Mouse (Mus musculus): ENCODE measurements around the gene Rab3a. TPM values are rescaled to one million over a fixed set of nuclear protein-coding genes. Genes with fewer than 3 reads are reported as not detected.

Rab3a gene
- polyA plus RNA-seq, 1 experiment from 2014 or later, result 3.2 TPM

DNA sequence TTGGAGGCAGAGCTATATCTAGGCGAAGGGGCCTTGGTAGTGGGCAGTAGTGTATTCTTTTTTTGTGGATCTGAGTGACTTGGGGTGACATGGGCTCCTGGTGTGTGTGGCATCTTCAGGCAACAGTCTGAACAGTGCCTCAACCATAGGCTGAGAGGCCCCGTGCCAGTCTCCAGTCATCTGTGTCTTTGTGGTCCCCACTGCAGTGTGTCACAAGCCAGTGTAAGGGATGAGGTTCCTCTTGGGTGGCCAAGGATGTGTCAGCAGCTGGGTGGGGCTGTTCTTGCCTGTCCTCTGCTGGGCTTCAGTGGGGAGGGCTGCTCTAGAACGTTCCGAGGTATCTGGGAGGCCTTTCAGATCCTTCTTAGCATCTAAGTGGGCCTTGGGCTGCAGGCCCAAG is 23.5 kb upstream of the Rab3a start:
- DNase-seq, result peak; percentile 51
- ATAC-seq, result peak; percentile 54; the same call in 1 of the 2 replicates
- H3K9me3 ChIP-seq (ENCODE audit: low read length), result no peaks in the 10 kb centered on the region
- no peak overlapping the region for H3K4me3 ChIP-seq (ENCODE audit: low read depth, low read length)
- H3K4me1 ChIP-seq (ENCODE audit: insufficient read depth), result peaks cover 5% of the 10 kb centered on the region
- WGBS (ENCODE audit: insufficient replicate concordance), result 53% methylated on average over 4 of the region's 4 CpGs
- H3K36me3 ChIP-seq (replicated peaks; ENCODE audit: insufficient read depth, low read length), result no peaks in the 10 kb centered on the region
- no peak overlapping the region for H3K4me2 ChIP-seq (ENCODE audit: low read depth, low read length)
- H3K27me3 ChIP-seq (ENCODE audit: insufficient read depth, low read length), result peaks cover 16% of the 10 kb centered on the region; the same call in 1 of the 2 replicates
- no peak overlapping the region for H3K9ac ChIP-seq (replicated peaks)
- TF ChIP-seq EP300 (IDR thresholded peaks at IDR 0.05; ENCODE audit: low read depth) (no peak), CTCF (IDR thresholded peaks at IDR 0.05; ENCODE audit: low read depth) (peak; percentile 27; the same call in 1 of the 2 replicates)
- H3K27ac ChIP-seq (ENCODE audit: low read depth), result peak overlapping the region; percentile 29; the same call in 1 of the 2 replicates

DNA sequence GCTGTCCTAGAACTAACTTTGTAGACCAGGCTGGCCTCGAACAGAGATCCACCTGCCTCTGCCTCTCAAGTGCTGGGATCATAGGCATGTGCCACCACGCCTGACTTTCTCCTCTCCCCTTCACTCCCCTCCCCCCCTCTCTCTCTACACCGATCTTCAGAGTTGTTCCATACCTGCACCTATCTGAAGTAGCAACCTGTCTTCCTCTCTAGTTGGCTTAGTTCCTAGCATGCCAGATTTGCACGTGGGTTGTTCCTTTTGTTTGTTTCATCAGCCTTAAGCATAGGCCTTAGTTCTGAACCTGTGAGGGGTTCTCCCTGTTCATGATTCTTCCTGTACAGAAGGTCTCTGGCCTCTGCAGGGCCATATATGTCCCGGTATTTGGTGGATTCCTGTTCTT is 16.8 kb upstream of the Rab3a start:
- Histone ChIP-seq H3K4me1 (ENCODE audit: insufficient read depth) (peaks cover 2% of the 10 kb centered on the region; the same call in 1 of the 2 replicates), H3K27ac (ENCODE audit: low read depth) (no peak overlapping the region), H3K9me3 (ENCODE audit: low read length) (no peaks in the 10 kb centered on the region), H3K36me3 (replicated peaks; ENCODE audit: insufficient read depth, low read length) (no peaks in the 10 kb centered on the region), H3K4me3 (ENCODE audit: low read depth, low read length) (no peak overlapping the region), H3K4me2 (ENCODE audit: low read depth, low read length) (no peak overlapping the region), H3K9ac (replicated peaks) (no peak overlapping the region), H3K27me3 (ENCODE audit: insufficient read depth, low read length) (peaks cover 10% of the 10 kb centered on the region)
- ATAC-seq (no peak), DNase-seq (no peak)
- TF ChIP-seq EP300 (IDR thresholded peaks at IDR 0.05; ENCODE audit: low read depth) (no peak), CTCF (IDR thresholded peaks at IDR 0.05; ENCODE audit: low read depth) (no peak)
- WGBS (ENCODE audit: insufficient replicate concordance), result 59% methylated on average over 5 of the region's 5 CpGs

DNA sequence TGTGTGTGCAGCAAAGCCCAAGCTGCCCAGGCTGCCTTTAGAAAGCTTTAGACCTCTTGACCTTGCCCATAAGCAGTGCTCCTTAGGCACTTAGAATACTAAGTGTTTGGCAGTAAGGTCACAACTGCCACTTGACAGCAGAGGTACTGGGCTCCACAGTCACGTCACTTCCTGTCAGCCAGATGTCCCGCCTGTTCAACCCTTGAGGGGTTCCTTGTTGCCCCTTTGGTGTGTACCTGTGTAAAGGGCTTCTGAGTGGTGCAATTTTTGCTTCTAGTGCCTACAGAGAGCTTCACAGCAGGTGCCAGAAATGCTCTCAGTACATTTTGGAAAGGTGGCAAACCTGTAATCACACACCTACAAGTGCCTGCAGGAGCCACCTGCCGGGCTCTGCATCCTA is 16.3 kb upstream of the Rab3a start:
- peaks cover 15% of the 10 kb centered on the region for H3K27me3 ChIP-seq (ENCODE audit: insufficient read depth, low read length)
- no peak overlapping the region for H3K4me2 ChIP-seq (ENCODE audit: low read depth, low read length)
- H3K36me3 ChIP-seq (replicated peaks; ENCODE audit: insufficient read depth, low read length), result no peaks in the 10 kb centered on the region
- no peak for TF ChIP-seq CTCF (IDR thresholded peaks at IDR 0.05; ENCODE audit: low read depth)
- TF ChIP-seq EP300 (IDR thresholded peaks at IDR 0.05; ENCODE audit: low read depth), result no peak
- H3K9me3 ChIP-seq (ENCODE audit: low read length), result no peaks in the 10 kb centered on the region
- no peak overlapping the region for H3K27ac ChIP-seq (ENCODE audit: low read depth)
- H3K9ac ChIP-seq (replicated peaks), result no peak overlapping the region
- DNase-seq (no peak), ATAC-seq (no peak)
- H3K4me1 ChIP-seq (ENCODE audit: insufficient read depth), result peaks cover 3% of the 10 kb centered on the region
- H3K4me3 ChIP-seq (ENCODE audit: low read depth, low read length), result no peak overlapping the region
- 47% methylated on average over 3 of the region's 3 CpGs for WGBS (ENCODE audit: insufficient replicate concordance)

DNA sequence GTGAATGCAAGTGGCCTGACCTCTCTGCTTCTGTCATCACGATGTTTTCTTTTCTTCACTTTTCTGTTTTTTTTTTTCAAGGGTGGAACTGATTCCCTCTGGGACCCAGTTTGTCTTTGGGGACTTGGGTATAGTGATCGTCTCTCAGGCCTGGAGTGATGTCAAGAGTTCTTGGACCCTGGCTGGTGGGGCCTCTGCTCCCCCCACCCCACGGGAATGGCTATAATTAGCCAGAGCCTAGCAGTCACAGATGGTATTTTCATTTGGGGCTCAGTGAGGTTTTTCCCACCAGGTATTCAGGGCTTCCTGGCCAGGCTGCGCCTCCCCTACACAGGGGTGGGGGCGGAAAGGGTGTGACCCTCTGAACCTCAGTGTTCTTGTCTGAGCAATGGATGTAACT is 12.8 kb upstream of the Rab3a start:
- no peak for DNase-seq
- Histone ChIP-seq H3K4me3 (ENCODE audit: low read depth, low read length) (no peak overlapping the region), H3K4me1 (ENCODE audit: insufficient read depth) (peaks cover 14% of the 10 kb centered on the region), H3K4me2 (ENCODE audit: low read depth, low read length) (no peak overlapping the region), H3K36me3 (replicated peaks; ENCODE audit: insufficient read depth, low read length) (no peaks in the 10 kb centered on the region), H3K27ac (ENCODE audit: low read depth) (no peak overlapping the region), H3K9ac (replicated peaks) (no peak overlapping the region), H3K27me3 (ENCODE audit: insufficient read depth, low read length) (peaks cover 42% of the 10 kb centered on the region), H3K9me3 (ENCODE audit: low read length) (no peaks in the 10 kb centered on the region)
- no peak for TF ChIP-seq CTCF (IDR thresholded peaks at IDR 0.05; ENCODE audit: low read depth)
- TF ChIP-seq EP300 (IDR thresholded peaks at IDR 0.05; ENCODE audit: low read depth), result no peak
- 57% methylated on average over 5 of the region's 5 CpGs for WGBS (ENCODE audit: insufficient replicate concordance)
- ATAC-seq, result no peak

DNA sequence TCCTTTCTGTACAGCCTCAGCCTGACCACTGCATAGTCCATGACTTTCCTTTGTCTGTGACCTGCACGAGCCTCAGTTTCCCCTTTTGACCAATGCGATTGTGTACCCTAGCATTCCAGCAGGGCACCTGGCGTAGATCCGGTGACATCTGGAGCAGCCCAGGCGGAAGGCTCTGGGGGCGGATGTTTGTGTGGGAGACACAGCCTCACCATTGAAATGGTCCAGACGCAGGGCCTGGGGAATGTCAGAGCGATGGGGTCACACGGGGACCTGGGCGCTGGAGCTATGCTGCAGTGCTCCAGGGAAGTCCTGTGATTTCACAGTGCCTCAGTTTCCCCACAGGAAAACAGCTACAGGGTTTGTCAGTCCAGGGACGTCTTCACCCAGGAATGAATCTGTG is 12.3 kb upstream of the Rab3a start:
- Histone ChIP-seq H3K4me1 (ENCODE audit: insufficient read depth) (peaks cover 14% of the 10 kb centered on the region), H3K9ac (replicated peaks) (no peak overlapping the region), H3K4me3 (ENCODE audit: low read depth, low read length) (no peak overlapping the region), H3K27ac (ENCODE audit: low read depth) (no peak overlapping the region), H3K4me2 (ENCODE audit: low read depth, low read length) (no peak overlapping the region), H3K36me3 (replicated peaks; ENCODE audit: insufficient read depth, low read length) (no peaks in the 10 kb centered on the region), H3K9me3 (ENCODE audit: low read length) (no peaks in the 10 kb centered on the region), H3K27me3 (ENCODE audit: insufficient read depth, low read length) (peaks cover 42% of the 10 kb centered on the region)
- no peak for TF ChIP-seq EP300 (IDR thresholded peaks at IDR 0.05; ENCODE audit: low read depth)
- TF ChIP-seq CTCF (IDR thresholded peaks at IDR 0.05; ENCODE audit: low read depth), result no peak
- ATAC-seq (no peak), DNase-seq (no peak)
- 62% methylated on average over 11 of the region's 11 CpGs for WGBS (ENCODE audit: insufficient replicate concordance)

DNA sequence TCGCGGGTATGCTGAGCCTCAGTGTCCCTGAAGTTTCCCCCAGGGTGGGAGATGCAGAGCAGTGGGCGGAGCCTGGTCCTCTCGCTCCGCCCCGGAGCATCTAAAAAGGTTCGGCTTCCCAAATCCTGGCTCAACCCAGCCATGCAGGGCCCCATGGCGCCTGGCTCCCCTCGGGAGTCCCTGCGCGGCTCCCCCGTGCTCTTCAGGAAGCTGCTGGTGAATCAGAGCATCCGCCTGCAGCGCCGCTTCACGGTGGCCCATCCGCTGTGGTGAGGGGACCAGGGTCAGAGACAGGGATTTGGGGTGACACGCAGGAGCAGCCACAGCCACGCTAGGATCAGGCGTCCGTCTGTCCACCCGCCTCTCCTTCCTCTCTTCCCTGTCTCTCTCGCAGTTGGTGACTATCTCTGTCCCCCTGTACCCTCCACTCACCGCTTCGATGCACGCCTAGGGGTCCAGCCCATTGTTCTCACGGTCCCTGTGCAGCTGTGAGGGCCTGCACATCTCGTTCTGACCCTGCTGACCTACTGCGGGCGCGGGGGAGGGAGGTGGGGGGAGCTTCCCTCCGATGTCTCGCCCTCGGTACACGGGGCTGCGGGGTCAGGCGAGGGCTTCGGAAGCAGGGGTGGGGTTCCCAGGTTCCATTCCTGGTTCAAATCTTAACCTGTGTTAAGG is 11.4 kb upstream of the Rab3a start:
- ATAC-seq (0 out of 2 replicates have a peak, but pooled peaks have one; percentile 12), DNase-seq (no peak)
- Histone ChIP-seq H3K4me3 (ENCODE audit: low read depth, low read length) (peak overlapping the region; percentile 27; the same call in 1 of the 2 replicates), H3K27me3 (ENCODE audit: insufficient read depth, low read length) (peaks cover 42% of the 10 kb centered on the region), H3K9ac (replicated peaks) (no peak overlapping the region), H3K9me3 (ENCODE audit: low read length) (no peaks in the 10 kb centered on the region), H3K4me2 (ENCODE audit: low read depth, low read length) (peak overlapping the region; percentile 64), H3K4me1 (ENCODE audit: insufficient read depth) (peaks cover 14% of the 10 kb centered on the region), H3K27ac (ENCODE audit: low read depth) (no peak overlapping the region), H3K36me3 (replicated peaks; ENCODE audit: insufficient read depth, low read length) (no peaks in the 10 kb centered on the region)
- WGBS (ENCODE audit: insufficient replicate concordance), result 10% methylated on average over 37 of the region's 38 CpGs
- TF ChIP-seq CTCF (IDR thresholded peaks at IDR 0.05; ENCODE audit: low read depth), result no peak
- TF ChIP-seq EP300 (IDR thresholded peaks at IDR 0.05; ENCODE audit: low read depth), result no peak

Measured in liver, postnatal 0 days (tissue).